Mouse (Mus musculus): ENCODE measurements around the gene Ppm1b. TPM values are rescaled to one million over a fixed set of nuclear protein-coding genes. Genes with fewer than 3 reads are reported as not detected.

Gene Ppm1b
- polyA plus RNA-seq (2012; rRNA removed), result 67.3 and 67.9 TPM in 2 replicates

DNA sequence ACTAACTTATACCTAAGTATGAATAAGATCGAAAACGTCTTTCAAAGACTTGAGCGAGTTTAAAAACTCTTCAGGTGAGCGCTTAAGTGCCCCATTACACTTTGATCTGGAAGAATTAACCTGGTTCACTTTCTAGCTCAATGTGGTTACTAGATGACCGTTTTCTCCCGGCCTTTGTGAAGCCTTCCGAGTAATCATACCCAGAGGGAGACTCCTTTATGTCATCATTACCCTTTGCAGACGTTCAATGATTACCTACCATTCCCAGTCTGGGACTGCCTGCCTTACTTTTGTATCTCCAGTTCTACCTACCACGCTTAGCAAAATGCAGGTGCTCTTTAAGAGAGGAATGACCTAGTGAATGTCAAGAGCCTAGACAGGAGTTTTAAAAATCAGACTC, at the start of gene Ppm1b:
Gene Ppm1b, plus strand, starts transcription at position 301 of the 400 bp plus-strand sequence.

DNA sequence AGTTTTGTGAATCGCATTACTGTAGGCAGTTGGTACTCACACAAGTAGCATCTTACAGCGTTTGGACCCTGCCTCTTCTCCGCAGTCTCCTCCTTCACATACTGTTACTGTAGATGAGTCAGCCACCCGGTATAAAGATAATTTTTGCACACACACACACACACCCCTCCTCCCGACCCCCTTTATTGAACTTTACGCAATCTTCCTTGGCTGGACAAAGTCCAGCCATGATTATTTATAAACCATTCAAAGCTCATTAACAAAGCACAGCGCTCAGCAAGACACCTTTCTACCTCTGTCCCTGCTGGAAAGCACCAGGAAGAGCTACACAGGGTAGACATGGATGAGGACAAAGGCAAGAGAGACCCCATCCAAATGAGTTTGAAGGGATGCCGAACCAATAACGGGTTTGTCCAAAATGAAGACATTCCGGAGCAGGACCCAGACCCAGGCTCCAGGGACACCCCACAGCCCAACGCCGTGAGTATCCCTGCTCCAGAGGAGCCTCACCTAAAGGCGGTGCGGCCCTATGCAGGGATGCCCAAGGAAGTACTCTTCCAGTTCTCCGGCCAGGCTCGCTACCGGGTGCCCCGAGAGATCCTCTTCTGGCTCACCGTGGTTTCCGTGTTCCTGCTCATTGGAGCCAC, 71.7 kb downstream of the Ppm1b start, which contains the start of gene Slc3a1:
Gene Slc3a1, plus strand, starts transcription at position 284 of the 647 bp plus-strand sequence.

Other genes with a start within 250 kb of the Ppm1b start
- 29.8 and 30.8 TPM in 2 replicates for gene Lrpprc, start 166.0 kb upstream of the Ppm1b start, polyA plus RNA-seq (2012; rRNA removed)
- 1.2 and 1.3 TPM in 2 replicates for gene Slc3a1, start 71.6 kb downstream of the Ppm1b start, polyA plus RNA-seq (2012; rRNA removed)
- gene Prepl, start 133.5 kb downstream of the Ppm1b start, polyA plus RNA-seq (2012; rRNA removed), result 150 and 160 TPM in 2 replicates
- gene Camkmt, start 133.8 kb downstream of the Ppm1b start, polyA plus RNA-seq (2012; rRNA removed), result 6.9 TPM in 2 replicates